Mouse (Mus musculus) MEL (cell line): Measurements from ENCODE around the gene Rab11fip4.

Source experiments
- CTCF ChIP-seq, 3 experiments: IDR thresholded peaks in 2 of 3; conservative IDR thresholded peaks in 1 of 3; 2 replicates each; pipeline ENCODE4 v1.5.1; 2011 to 2012; ENCODE audit warnings: low read length in 3 of 3, low read depth in 2 of 3, mild to moderate bottlenecking in 2 of 3, improper control_type of control experiment in 1 of 3, inconsistent platforms in 1 of 3, mixed read lengths in 1 of 3, moderate library complexity in 1 of 3; ENCODE audit not compliant: control insufficient read depth in 1 of 3, insufficient read depth in 1 of 3, poor library complexity in 1 of 3, severe bottlenecking in 1 of 3
- EP300 ChIP-seq, 2 experiments: IDR thresholded peaks; 2 replicates each; pipeline ENCODE4 v1.6.1; 2011; ENCODE audit warnings: improper control_type of control experiment in 2 of 2, low read length in 2 of 2, low read depth in 1 of 2, mild to moderate bottlenecking in 1 of 2
- ETS1 ChIP-seq: IDR thresholded peaks from 2 replicates; pipeline ENCODE4 v1.6.1; 2012; ENCODE audit warnings: low read depth, mild to moderate bottlenecking, inconsistent platforms, low read length, improper control_type of control experiment, moderate library complexity
- JUND ChIP-seq: IDR thresholded peaks from 2 replicates; pipeline ENCODE4 v1.6.1; 2011; ENCODE audit warnings: low read depth, mild to moderate bottlenecking, improper control_type of control experiment, low read length
- MAFK ChIP-seq: IDR thresholded peaks from 2 replicates; pipeline ENCODE4 v1.6.1; 2011; ENCODE audit warnings: low read depth, mild to moderate bottlenecking, low read length, improper control_type of control experiment, borderline replicate concordance
- MAX ChIP-seq: IDR thresholded peaks from 2 replicates; pipeline ENCODE4 v1.6.1; 2011; ENCODE audit warnings: low read length, improper control_type of control experiment
- SMC3 ChIP-seq: IDR thresholded peaks from 2 replicates; pipeline ENCODE4 v1.6.1; 2011; ENCODE audit warnings: low read depth, low read length, improper control_type of control experiment

DNA sequence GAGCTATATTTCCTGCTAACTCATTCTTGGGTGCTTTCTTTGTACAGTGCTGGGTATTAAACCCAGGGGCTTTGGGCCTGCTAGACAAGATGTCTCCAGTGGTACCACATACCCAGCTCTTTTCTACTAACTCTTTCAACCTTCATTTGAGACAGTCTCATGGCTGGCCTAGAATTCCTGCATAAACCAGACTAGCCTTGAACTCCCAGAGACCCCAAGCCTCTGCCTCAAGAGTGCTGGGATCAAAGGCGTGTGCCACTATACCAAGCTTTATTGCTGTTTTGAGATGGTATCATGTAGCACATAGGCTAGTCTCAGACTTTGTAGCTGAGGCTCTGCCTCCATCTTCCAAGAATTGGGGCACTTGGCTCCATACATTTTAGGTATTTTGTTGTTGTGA, 65.5 kb downstream of the Rab11fip4 start:
- TF ChIP-seq MAX: no peak
- TF ChIP-seq EP300 (IDR thresholded peaks at IDR 0.05; ENCODE audit: low read depth in 1 of 2, low read length in 2 of 2): no peak
- no peak for TF ChIP-seq CTCF (IDR thresholded peaks at IDR 0.05 in 2 of 3, conservative IDR thresholded peaks at IDR 0.05 in 1 of 3; ENCODE audit: control insufficient read depth in 1 of 3, insufficient read depth in 1 of 3, low read depth in 2 of 3, low read length in 3 of 3, poor library complexity in 1 of 3, severe bottlenecking in 1 of 3)
- no peak for TF ChIP-seq JUND
- TF ChIP-seq SMC3: no peak
- no peak for TF ChIP-seq MAFK
- TF ChIP-seq ETS1: no peak
